Mouse (Mus musculus) liver, embryonic 14.5 days (tissue): ENCODE results near the gene Tsc22d3.

Experiments
- CTCF ChIP-seq: IDR thresholded peaks from 2 replicates; pipeline ENCODE4 v1.5.1; 2016; ENCODE audit warnings: antibody characterized with exemption, low read depth, control low read depth
- EP300 ChIP-seq: IDR thresholded peaks from 2 replicates; pipeline ENCODE4 v1.6.1; 2016; ENCODE audit warnings: antibody characterized with exemption, low read depth

DNA sequence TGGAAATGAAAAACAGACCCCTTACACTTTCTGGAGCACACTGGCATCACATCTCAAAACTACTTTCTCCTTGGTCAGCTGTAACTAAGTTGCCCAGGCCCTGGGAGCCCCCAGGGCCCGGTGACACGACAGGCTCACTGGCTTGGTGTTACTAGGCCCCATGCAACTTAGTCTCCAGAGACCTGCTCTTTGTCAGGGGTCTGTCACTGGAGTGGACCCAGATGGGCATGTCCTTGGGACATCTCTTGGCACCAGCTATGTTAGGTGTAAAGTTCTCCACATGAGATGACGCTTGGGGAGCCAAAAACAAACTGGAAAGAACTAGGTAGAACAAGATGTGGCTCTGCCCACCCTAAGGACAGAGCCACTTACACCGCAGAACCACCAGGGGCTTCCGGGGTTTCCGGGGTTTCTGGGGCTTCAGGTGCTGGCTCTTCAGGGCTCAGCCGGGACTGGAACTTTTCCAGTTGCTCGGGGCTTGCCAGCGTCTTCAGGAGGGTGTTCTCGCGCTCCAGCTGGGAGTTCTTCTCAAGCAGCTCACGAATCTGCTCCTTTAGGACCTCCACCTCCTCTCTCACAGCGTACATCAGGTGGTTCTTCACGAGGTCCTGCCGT lies 59.9 kb downstream of the Tsc22d3 start:
- TF ChIP-seq CTCF: no peak
- TF ChIP-seq EP300: no peak
